Mouse (Mus musculus) right cerebral cortex, postnatal 25 days (tissue): ENCODE measurements around the gene Bmpr2.

Experiments used
- DNase-seq: peaks from one replicate; pipeline ENCODE4 v3.0.0; 2022

Gene Bmpr2

GRCm38 (mm10) chr1:59902634-59903033 is 139.4 kb downstream of the Bmpr2 start:
- no peak for DNase-seq

GRCm38 (mm10) chr1:59904630-59905295 is 141.6 kb downstream of the Bmpr2 start:
- no peak for DNase-seq

GRCm38 (mm10) chr1:59905916-59906315 is 142.7 kb downstream of the Bmpr2 start:
- DNase-seq: no peak

GRCm38 (mm10) chr1:59906819-59907521 is 143.8 kb downstream of the Bmpr2 start:
- no peak for DNase-seq

- no peak for DNase-seq
Observed at GRCm38 (mm10) chr1:59907700-59908099, 144.5 kb downstream of the Bmpr2 start.

- no peak for DNase-seq
Observed at GRCm38 (mm10) chr1:59910941-59911340, 147.7 kb downstream of the Bmpr2 start.

- peak; percentile 97 for DNase-seq
Observed at GRCm38 (mm10) chr1:59912413-59913157, 149.4 kb downstream of the Bmpr2 start, which contains the start of gene Fam117b. TSS of gene Fam117b (plus strand) at chr1:59913006.

- peak; percentile 77 for DNase-seq
Observed at GRCm38 (mm10) chr1:59913195-59913868, 150.1 kb downstream of the Bmpr2 start.

- no peak for DNase-seq
Observed at GRCm38 (mm10) chr1:59913869-59914225, 150.6 kb downstream of the Bmpr2 start.

GRCm38 (mm10) chr1:59914799-59915198 is 151.6 kb downstream of the Bmpr2 start:
- no peak for DNase-seq

GRCm38 (mm10) chr1:59915843-59916610 is 152.8 kb downstream of the Bmpr2 start:
- DNase-seq: no peak

GRCm38 (mm10) chr1:59917401-59917800 is 154.2 kb downstream of the Bmpr2 start:
- no peak for DNase-seq

GRCm38 (mm10) chr1:59918075-59918474 is 154.9 kb downstream of the Bmpr2 start:
- DNase-seq: no peak

- no peak for DNase-seq
Observed at GRCm38 (mm10) chr1:59923201-59923600, 160.0 kb downstream of the Bmpr2 start.

GRCm38 (mm10) chr1:59923673-59924072 is 160.5 kb downstream of the Bmpr2 start:
- DNase-seq: no peak

GRCm38 (mm10) chr1:59924411-59924810 is 161.2 kb downstream of the Bmpr2 start:
- no peak for DNase-seq

- DNase-seq: no peak
Observed at GRCm38 (mm10) chr1:59926021-59926672, 162.9 kb downstream of the Bmpr2 start.

- DNase-seq: no peak
Observed at GRCm38 (mm10) chr1:59927131-59927680, 164.0 kb downstream of the Bmpr2 start.
